Mouse (Mus musculus) frontal cortex, postnatal 14 days (tissue): ENCODE measurements around the gene Poc5.

Source experiments
- DNase-seq, 2 experiments: peaks; one replicate each; pipeline ENCODE4 v3.0.0; 2022; ENCODE audit warnings: low spot score in 2 of 2

Poc5 gene

DNA sequence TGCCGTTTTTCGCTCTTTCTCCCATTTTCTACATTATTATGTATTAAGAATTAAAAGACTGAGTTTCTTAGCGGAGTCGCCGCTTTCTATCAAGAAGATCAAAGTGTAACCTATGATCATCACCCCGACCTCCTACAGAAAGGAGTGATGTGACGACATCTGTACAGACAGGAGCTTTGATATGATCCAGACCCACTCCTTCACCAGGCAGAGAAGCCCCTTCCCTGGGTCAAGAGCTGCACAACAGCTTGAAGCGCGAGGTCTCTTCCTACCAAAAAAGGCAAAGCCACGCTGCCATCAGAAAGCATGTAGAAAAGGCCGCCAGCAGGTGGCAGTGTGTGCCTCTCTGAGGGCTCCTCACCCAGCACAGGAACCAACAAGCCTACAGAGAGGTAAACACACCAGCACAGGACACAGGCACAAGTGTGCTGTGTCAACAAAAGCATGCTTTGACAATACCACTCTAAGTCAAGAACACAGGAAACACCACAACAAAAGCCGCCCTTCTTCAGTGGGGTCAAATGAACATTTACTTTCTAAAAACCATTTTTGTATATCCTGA is 43.6 kb downstream of the Poc5 start:
- peak; percentile 55 to 88 for DNase-seq

DNA sequence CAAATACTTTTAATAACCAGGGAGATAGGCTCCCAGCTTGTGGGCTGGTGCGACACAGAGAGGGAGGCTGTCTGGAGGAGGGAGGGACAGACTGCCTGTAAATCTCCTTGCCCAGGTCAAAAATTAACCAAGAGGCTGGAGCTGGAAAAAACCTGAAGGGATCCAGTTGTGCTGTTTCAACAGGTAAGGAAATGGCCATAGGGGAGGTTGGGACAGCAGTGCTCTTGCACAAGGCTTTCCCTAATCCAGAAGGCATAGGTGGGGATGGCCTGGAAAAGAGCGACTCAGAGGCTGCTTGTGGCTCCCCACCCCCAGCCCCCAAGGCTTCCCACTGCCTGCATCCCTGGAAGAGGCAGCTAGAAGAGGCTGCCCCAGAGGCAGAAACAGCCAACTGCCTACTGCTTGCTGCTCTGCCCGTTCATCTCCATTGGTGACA is 44.3 kb downstream of the Poc5 start:
- DNase-seq = no peak

DNA sequence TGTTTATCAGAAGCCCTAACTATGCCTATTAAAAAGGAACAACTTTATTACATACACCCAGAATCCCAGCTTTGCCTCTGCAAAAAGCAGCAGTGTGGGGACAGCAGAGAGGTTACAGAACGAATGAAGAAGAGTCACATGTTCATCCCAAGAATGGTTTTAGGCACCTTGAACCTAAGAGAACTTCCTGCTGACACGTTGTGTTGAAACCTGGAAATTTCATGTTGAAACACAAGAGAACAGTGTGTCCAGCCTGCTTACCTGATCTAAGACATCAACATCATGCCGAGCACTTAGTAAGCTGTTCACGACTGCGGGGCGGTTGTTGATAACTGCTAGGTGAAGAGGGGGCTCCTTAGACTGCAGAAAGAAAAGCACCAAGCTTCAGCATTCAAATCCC is 44.9 kb downstream of the Poc5 start:
- DNase-seq = no peak

DNA sequence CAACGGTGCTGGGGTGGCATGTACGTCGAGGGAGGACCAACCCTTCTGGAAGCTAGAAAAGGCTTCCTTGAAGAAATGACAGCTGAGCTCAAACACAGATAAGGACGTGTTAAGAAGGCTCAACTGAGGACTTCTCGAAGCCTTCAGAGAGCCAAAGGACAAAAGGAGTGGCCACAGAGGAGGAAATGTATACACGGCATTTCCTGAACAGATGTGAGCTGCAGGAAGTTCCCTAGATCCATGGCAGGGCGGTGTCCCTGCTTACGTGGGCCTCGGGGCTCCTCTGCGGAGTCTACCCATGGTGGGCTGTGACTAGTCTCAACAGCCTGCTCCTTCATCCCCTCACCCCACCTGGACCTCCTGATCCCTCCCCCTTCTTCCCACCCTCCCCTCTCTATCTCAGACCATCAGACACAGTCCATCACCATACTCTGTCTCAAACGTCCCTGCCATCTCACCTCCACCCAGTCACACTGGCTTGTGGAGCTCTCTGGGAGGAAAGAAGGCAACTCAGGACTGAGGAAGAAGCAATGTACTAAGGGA is 45.6 kb downstream of the Poc5 start:
- DNase-seq = no peak

DNA sequence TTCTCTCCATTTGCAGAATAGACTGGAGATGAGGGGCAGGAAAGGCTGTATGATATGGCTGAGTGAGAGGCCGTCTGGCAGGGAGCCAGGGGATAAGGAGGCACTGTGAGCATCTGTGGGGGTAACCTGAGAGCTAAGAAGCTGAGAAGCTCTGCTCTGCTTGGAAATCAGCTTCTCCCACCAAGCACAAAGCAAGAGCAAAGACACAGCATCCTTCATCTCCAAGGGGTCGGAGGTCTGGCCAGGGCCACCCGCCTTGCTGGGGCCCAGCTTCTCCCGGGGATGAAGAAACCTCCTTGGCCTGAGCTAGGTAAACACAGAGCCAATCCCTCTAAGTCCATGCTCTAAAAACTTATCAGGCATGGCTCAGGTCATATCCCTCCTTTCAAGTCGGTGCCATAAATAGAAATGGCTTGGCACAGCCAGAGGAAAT is 46.8 kb downstream of the Poc5 start:
- DNase-seq = no peak

DNA sequence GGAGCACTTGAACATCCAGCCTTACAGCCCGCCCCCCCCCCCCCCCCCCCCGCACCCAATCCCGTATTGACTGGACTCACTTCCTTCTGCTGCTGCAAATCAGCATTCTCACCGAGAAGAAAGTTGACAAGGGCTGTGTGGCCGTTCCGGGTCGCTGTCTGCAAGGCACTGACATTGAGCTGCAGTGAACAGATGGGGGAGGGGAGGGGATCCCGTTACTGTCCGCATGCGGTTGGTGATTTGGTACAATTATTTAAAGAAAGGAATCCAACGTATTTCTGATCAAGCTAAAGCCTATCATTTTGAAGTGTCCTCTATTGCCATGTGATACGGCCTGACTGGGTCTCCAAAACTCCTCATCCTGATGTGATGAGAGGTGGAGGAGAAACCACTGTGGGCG is 47.7 kb downstream of the Poc5 start:
- DNase-seq = no peak

DNA sequence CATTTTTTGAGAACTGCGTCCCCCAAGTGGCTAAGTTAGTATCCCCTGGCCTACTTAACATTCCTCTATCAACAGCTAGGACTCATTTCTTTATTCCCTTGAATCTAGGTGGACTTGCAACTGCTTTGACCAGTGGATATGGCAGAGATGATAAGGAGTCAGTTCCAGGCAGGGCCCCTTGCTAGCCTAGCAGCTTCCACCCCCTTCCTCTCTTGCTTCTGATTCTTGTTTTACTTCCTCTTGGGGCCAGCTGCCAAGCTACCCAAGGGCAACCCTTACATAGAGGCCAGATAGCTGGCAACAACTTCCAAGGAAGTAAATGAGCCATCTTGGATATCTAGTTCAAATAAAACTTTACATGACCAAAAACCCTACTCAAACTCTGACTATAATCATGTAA is 48.8 kb downstream of the Poc5 start:
- DNase-seq = no peak

DNA sequence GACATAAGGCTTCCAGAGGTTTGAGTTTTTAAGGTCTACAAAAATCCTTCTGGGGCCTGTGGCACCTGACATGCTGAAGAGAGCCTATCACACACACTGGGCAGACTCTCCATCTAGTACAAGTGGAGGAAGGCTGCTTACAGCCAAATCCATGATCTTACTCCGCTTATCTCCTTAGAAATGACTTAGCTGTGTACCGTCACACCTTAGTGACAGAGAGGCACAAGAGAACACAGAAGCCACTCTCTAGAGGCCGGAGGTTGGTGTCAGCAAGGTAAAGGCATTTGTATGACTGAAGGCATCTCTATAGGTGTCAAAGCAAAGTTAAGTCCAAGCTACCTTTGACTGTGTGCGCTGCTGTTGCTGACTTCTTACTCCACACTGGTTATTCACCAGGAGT is 52.3 kb downstream of the Poc5 start:
- no peak for DNase-seq

DNA sequence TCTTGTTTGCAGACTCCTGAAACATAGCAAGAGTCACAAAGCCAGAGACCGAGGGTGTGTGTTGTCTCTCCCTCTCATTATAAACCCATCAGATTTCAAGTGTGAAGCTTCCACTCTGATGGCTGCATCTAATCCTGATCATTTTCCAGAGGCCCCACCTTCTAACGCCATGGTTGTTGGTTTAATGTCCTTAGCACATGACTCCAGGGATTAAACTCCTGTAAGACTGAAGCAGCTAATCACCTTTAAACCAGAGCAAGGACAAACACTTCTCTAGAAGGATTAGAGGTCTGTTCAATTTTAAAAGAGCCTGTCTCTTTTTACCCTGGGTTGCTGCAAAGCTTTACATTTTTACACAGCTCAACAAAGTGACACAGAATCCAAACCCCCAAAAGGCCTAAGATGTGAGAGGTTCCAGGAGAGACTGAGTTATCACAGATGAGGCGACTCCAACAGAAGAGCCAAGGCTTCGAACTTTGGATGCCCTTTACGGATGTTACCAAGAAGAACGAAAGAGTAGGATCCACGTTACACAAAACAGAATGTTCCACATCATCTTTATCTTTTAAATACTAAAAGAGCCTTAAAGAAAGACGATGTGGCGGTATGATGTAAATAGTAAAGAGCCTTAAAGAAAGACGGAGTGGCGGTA is 62.2 kb downstream of the Poc5 start:
- DNase-seq = no peak

DNA sequence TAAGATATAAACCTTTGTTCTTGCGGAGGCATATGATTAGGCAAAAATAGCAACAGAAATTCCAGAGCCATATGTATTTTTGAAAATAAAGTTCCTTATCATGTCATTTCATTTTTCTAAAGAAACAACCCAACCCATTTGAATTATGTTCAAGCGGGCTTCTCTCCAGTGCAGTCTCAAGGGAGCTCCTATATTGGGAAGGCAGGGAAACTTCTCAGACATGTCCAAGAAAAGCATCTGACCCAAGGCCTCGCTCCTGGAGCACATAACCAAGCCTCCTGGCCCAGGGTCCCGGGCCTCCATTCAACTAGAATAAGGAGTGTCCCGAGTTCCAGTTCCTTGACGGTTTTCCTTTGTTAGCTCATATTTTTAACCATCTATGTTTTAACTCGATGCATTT is 62.8 kb downstream of the Poc5 start:
- no peak for DNase-seq

DNA sequence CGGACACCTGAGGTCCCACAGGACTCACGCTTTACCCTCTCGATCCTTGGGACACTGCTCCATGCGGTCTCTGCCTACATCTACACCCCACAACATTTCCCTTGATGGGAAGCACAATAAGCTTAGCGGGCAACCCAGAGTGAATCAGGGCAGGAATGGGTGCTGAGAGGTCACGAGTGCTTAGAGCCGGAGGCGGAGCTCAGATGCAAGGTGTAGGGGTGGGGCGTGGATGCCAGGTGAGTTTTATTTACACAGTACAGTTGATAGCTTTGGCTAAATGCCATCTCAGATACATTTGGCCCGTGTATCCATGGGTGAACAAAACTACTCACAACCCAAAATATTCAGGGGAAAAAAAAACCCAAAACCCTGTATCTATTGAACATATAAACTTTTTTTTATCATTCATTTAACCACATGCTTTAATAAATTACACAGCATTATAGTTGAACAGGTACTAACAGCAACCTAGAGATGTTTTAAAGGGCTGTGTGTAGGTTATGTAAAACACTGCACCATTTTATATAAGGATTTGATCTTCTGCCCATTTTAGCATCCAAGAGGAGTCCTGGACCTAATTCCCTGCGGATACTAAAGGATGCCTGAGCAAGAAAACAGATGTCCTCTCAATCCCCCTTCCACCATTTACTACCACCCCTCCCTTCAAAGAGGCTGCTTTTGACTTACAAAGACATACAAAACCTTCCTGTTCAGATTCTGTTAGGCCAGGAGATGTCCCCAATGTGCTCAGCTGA is 63.5 kb downstream of the Poc5 start:
- DNase-seq = no peak

DNA sequence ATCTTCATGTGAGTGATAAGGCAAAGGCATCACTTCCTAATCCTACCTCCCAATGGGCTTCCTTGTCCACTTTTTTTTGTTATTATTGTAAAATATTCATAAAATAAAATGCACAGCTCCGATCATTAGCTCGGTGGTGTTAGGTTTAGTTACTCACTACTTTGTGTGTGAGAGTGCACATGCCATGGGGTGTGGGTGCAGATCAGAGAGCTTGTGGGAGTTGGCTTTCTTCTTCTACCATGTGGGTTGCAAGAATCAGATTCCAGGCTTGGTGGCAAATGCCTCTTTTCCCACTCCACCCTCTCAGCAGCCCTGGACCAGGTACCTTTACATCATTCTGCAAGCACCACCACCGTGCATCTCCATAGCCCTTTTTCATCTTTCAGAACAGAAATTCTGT is 64.5 kb downstream of the Poc5 start:
- no peak for DNase-seq

DNA sequence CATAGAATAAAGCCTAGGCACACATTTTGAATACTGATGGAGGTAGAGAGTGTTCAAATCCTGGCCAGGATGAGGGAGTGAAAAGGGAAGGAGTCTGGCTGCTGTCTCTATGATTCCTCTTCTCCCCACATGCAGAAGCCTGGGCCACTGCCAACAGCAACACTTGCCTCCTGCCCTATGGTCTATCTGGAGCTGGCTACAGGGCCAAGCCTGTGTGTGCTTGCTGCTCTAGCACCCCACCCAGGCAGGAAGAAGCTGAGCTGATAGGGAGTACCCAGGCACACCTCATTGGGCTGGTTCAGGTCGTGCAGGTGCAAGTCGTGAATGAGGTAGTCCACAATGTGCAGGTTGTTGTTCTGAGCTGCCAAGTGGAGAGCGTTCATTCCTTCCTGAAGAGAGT is 66.2 kb downstream of the Poc5 start:
- DNase-seq = no peak

DNA sequence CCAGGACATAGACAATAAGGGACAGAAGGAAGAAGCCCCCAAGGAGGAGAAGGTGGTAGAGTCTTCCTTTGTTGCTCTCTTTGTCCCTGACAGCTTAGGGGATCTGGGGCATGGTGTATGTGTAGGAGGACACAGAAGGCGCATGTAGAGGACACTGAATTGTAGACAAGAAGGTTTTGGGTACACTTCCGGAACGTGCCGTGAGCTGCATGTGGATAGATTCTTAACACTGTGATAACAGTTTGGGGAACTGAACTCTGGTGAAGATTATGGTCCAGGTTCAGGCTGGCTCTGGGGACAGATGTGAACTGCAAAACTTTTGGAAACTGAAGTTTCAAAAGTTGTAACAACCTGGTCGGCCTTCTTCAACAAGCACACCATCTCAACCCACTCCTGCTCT is 69.5 kb downstream of the Poc5 start:
- DNase-seq = no peak

DNA sequence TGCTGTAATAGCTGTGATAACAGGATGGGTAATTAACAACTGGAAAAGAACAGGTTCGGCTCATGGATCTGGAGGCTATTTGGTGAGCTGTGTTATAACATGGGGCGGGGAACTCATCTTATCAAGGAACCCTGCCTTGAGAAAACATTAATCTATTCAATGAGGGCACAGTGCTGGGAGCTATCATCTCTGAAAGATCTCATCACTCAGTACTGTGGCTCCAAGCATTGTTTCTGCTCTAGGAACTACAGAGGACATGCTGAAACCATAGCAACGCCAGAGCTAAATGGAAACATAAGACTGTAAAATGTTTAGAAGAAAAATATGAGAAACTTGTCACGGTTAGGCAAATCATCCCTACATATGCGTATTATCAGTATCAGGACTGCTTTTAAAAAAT is 69.9 kb downstream of the Poc5 start:
- no peak for DNase-seq

DNA sequence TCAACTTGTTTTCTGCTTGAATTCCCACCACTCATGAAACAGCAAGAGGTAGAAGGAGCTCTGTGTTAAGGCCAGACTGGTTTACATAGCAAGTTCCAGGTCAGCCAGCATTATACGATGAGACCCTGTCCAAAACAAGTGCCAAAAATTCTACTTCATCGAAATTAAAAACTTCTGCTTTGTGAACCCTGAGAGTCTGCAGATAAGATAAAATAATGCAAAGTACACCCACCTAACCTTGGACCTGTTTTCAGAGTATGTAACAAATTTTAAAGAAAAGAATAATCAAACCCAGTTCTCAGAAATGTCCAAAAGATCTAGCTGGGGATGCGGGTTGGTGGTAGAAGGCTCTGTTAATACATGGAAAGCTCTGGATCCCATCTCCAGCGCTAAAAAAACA is 70.5 kb downstream of the Poc5 start:
- DNase-seq = no peak

DNA sequence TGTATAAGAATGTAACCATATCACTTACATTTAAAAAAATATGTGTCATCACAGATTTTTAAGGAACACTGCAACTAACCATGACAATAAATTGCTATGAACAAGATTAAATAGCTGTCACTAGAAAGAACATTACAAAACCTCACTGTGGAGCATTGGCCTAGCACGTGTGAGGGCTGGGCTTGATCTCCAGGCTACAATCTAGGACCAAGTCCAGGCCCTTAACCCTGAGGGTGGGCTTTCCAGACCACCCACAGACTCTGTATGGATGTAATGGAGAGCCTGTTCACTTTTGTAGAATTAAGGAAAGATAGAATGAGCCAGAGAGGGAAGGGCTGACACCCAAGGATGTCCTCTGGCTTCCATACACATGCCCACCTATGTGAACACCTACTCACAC is 74.5 kb downstream of the Poc5 start:
- DNase-seq = no peak

DNA sequence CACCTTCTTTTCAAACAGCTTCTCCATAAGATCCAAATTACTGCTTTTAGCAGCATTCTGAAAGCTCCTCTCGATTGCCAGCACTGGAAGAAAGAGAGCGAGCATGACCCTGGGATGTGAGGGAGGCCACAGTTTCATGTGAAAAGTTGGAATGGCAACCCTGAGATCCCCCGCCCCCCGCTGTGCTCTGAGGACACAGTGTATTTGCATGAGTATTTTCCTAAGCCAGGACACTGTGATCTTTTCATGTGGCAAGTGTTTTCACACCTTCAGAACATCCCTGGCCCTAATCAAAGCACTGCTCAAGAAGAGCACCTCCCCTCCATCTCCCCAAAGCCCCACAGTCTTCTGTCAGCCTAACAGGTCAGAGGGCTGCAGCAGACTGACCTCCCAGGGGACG is 77.2 kb downstream of the Poc5 start:
- no peak for DNase-seq
